Mouse (Mus musculus) stomach, embryonic 15.5 days (tissue): ENCODE measurements around the gene Pcsk1n. TPM values are rescaled to one million over a fixed set of nuclear protein-coding genes. Genes with fewer than 3 reads are reported as not detected.
"Not testable (repeated sequence)": the region's sequence is repeated elsewhere in the genome, so short reads cannot be mapped to it uniquely, and the experiment has no call there.

Source experiments
- ATAC-seq: fragments of 200-750 bp; cut with Nextera tagmentation; 2 replicates; pipeline ENCODE4 v1.8.0; 2017; ENCODE audit warnings: low read depth, moderate number of reproducible peaks, moderate TSS enrichment; ENCODE audit not compliant: insufficient read depth, low FRiP score
- H3K27ac ChIP-seq: fragments of 300-500 bp; sonication (generic); 2 replicates; pipeline ENCODE4 v1.5.1; 2015; ENCODE audit warnings: mild to moderate bottlenecking, inconsistent platforms
- H3K27me3 ChIP-seq: fragments of 300-500 bp; sonication (generic); replicated peaks from 2 replicates; pipeline ENCODE4 v1.6.1; 2015; ENCODE audit warnings: inconsistent platforms
- H3K36me3 ChIP-seq: fragments of 300-500 bp; sonication (generic); 2 replicates; pipeline ENCODE4 v1.6.1; 2015; ENCODE audit warnings: inconsistent platforms
- H3K4me1 ChIP-seq: fragments of 300-500 bp; sonication (generic); 2 replicates; pipeline ENCODE4 v1.6.1; 2015; ENCODE audit warnings: inconsistent platforms
- H3K4me2 ChIP-seq: fragments of 300-500 bp; sonication (generic); 2 replicates; pipeline ENCODE4 v1.6.1; 2015; ENCODE audit warnings: mild to moderate bottlenecking, inconsistent platforms
- H3K4me3 ChIP-seq: fragments of 300-500 bp; sonication (generic); replicated peaks from 2 replicates; pipeline ENCODE4 v1.5.1; 2015; ENCODE audit warnings: inconsistent platforms
- H3K9ac ChIP-seq: fragments of 300-500 bp; sonication (generic); 2 replicates; pipeline ENCODE4 v1.6.1; 2015; ENCODE audit warnings: inconsistent platforms
- H3K9me3 ChIP-seq: fragments of 300-500 bp; sonication (generic); 2 replicates; pipeline ENCODE4 v1.6.1; 2016; ENCODE audit warnings: inconsistent platforms
- WGBS: fragments of 180-500 bp; shearing (Covaris S2); methylation state at CpG from one replicate; pipeline ENCODE4 v1.1.7; 2015; 5-methylcytosine and 5-hydroxymethylcytosine counted together
- polyA plus RNA-seq: library from polyadenylated mRNA; unstranded; fragments of >200 nt; fragmentation: Nextera tagmentation; extraction: Ambion mirVana; gene quantifications from 2 replicates; pipeline ENCODE4 v1.2.1, GENCODE M21; 2015

Gene Pcsk1n
- polyA plus RNA-seq = 13.0 and 13.2 TPM in 2 replicates

- Histone ChIP-seq H3K36me3 (no peaks in the 10 kb centered on the region), H3K4me1 (0 out of 2 replicates have a peak, but pooled peaks cover 4% of the 10 kb centered on the region), H3K9me3 (no peaks in the 10 kb centered on the region), H3K27ac (no peak within 1 kb of the TSS), H3K4me2 (peak within 1 kb of the TSS; percentile 23; the same call in 1 of the 2 replicates), H3K27me3 (peaks cover 35% of the 10 kb centered on the region), H3K9ac (no peak within 1 kb of the TSS), H3K4me3 (0 out of 2 replicates have a peak within 1 kb of the TSS, but pooled peaks have one; percentile 5)
- no peak for ATAC-seq
- WGBS = 16% methylated on average over 39 of the region's 40 CpGs
Observed at GRCm38 (mm10) chrX:7919601-7920383, at the start of gene Pcsk1n. Gene Pcsk1n (plus strand): TSS chrX:7919822.

GRCm38 (mm10) chrX:7869826-7870225 is 49.8 kb upstream of the Pcsk1n start:
- no peaks in the 10 kb centered on the region for H3K4me1 ChIP-seq
- H3K27ac ChIP-seq = no peak overlapping the region
- H3K9ac ChIP-seq = no peak overlapping the region
- H3K4me2 ChIP-seq = no peak overlapping the region
- H3K27me3 ChIP-seq = no peaks in the 10 kb centered on the region
- no peak overlapping the region for H3K4me3 ChIP-seq
- WGBS = 49% methylated on average over 3 of the region's 3 CpGs
- H3K9me3 ChIP-seq = no peaks in the 10 kb centered on the region
- ATAC-seq = no peak
- H3K36me3 ChIP-seq = peaks cover 16% of the 10 kb centered on the region; the same call in 1 of the 2 replicates

- 6% methylated on average over 38 of the region's 38 CpGs for WGBS
- Histone ChIP-seq H3K27me3 (no peaks in the 10 kb centered on the region), H3K9me3 (no peaks in the 10 kb centered on the region), H3K27ac (no peak within 1 kb of the TSS), H3K4me2 (peak within 1 kb of the TSS; percentile 81), H3K4me1 (no peaks in the 10 kb centered on the region), H3K36me3 (peaks cover 9% of the 10 kb centered on the region; the same call in 1 of the 2 replicates), H3K9ac (peak within 1 kb of the TSS; percentile 4; the same call in 1 of the 2 replicates), H3K4me3 (peak within 1 kb of the TSS; percentile 46)
- ATAC-seq = peak; percentile 90
Observed at GRCm38 (mm10) chrX:7878007-7878419, 41.6 kb upstream of the Pcsk1n start, which contains the start of gene Pim2. Gene Pim2 (plus strand): TSS chrX:7878262.

GRCm38 (mm10) chrX:7878495-7878894 is 41.1 kb upstream of the Pcsk1n start:
- 26% methylated on average over 21 of the region's 21 CpGs for WGBS
- ATAC-seq = peak; percentile 16
- Histone ChIP-seq H3K27ac (no peak overlapping the region), H3K4me3 (peak overlapping the region; percentile 46), H3K9me3 (no peaks in the 10 kb centered on the region), H3K9ac (no peak overlapping the region), H3K4me1 (no peaks in the 10 kb centered on the region), H3K36me3 (0 out of 2 replicates have a peak, but pooled peaks cover 6% of the 10 kb centered on the region), H3K4me2 (peak overlapping the region; percentile 81), H3K27me3 (no peaks in the 10 kb centered on the region)

GRCm38 (mm10) chrX:7879819-7880218 is 39.8 kb upstream of the Pcsk1n start:
- Histone ChIP-seq H3K9ac (no peak overlapping the region), H3K27ac (no peak overlapping the region), H3K9me3 (no peaks in the 10 kb centered on the region), H3K4me3 (no peak overlapping the region; the same call in 1 of the 2 replicates), H3K27me3 (no peaks in the 10 kb centered on the region), H3K4me2 (peak overlapping the region; percentile 81), H3K36me3 (0 out of 2 replicates have a peak, but pooled peaks cover 2% of the 10 kb centered on the region), H3K4me1 (no peaks in the 10 kb centered on the region; the same call in 1 of the 2 replicates)
- no peak for ATAC-seq
- WGBS = 18% methylated on average over 11 of the region's 11 CpGs

- H3K27ac ChIP-seq = peak within 1 kb of the TSS; percentile 83
- no peaks in the 10 kb centered on the region; the same call in 1 of the 2 replicates for H3K4me1 ChIP-seq
- peak within 1 kb of the TSS; percentile 19; the same call in 1 of the 2 replicates for H3K9ac ChIP-seq
- H3K36me3 ChIP-seq = no peaks in the 10 kb centered on the region
- peak within 1 kb of the TSS; percentile 62 for H3K4me3 ChIP-seq
- H3K9me3 ChIP-seq = no peaks in the 10 kb centered on the region
- peak; percentile 93 for ATAC-seq
- H3K4me2 ChIP-seq = peak within 1 kb of the TSS; percentile 57
- H3K27me3 ChIP-seq = no peaks in the 10 kb centered on the region
- WGBS = 12% methylated on average over 49 of the region's 49 CpGs
Observed at GRCm38 (mm10) chrX:7883841-7884567, 35.6 kb upstream of the Pcsk1n start, which contains the start of gene Slc35a2. Gene Slc35a2 (plus strand): TSS chrX:7884028.

GRCm38 (mm10) chrX:7898211-7898610 is 21.4 kb upstream of the Pcsk1n start:
- Histone ChIP-seq H3K9me3 (no peaks in the 10 kb centered on the region), H3K27ac (no peak overlapping the region), H3K9ac (no peak overlapping the region), H3K27me3 (no peaks in the 10 kb centered on the region), H3K4me2 (peak overlapping the region; percentile 47), H3K4me1 (no peaks in the 10 kb centered on the region), H3K4me3 (peak overlapping the region; percentile 56), H3K36me3 (no peaks in the 10 kb centered on the region)
- 25% methylated on average over 13 of the region's 13 CpGs for WGBS
- no peak for ATAC-seq

GRCm38 (mm10) chrX:7898880-7899874 is 20.4 kb upstream of the Pcsk1n start, which contains the start of the genes Pqbp1 and Timm17b:
Gene Pqbp1 (minus strand): TSS chrX:7899269.
Gene Timm17b (plus strand): TSS chrX:7899357.
- no peaks in the 10 kb centered on the region for H3K4me1 ChIP-seq
- H3K27me3 ChIP-seq = no peaks in the 10 kb centered on the region
- H3K9ac ChIP-seq = peak within 1 kb of the TSS; percentile 33
- 20% methylated on average over 60 of the region's 62 CpGs for WGBS
- peak within 1 kb of the TSS; percentile 56 for H3K4me3 ChIP-seq
- H3K4me2 ChIP-seq = peak within 1 kb of the TSS; percentile 49
- no peaks in the 10 kb centered on the region for H3K9me3 ChIP-seq
- no peaks in the 10 kb centered on the region for H3K36me3 ChIP-seq
- ATAC-seq = peak; percentile 99
- peak within 1 kb of the TSS; percentile 87 for H3K27ac ChIP-seq

GRCm38 (mm10) chrX:7904441-7904840 is 15.2 kb upstream of the Pcsk1n start:
- no peaks in the 10 kb centered on the region for H3K9me3 ChIP-seq
- WGBS = 90% methylated on average over 5 of the region's 5 CpGs
- H3K9ac ChIP-seq = no peak overlapping the region
- H3K4me2 ChIP-seq = no peak overlapping the region
- H3K4me3 ChIP-seq = no peak overlapping the region
- H3K27me3 ChIP-seq = no peaks in the 10 kb centered on the region
- no peaks in the 10 kb centered on the region for H3K36me3 ChIP-seq
- H3K27ac ChIP-seq = no peak overlapping the region
- no peak for ATAC-seq
- H3K4me1 ChIP-seq = no peaks in the 10 kb centered on the region

- Histone ChIP-seq H3K4me2 (no peak within 1 kb of the TSS), H3K36me3 (no peaks in the 10 kb centered on the region), H3K9me3 (no peaks in the 10 kb centered on the region), H3K4me1 (no peaks in the 10 kb centered on the region), H3K27me3 (no peaks in the 10 kb centered on the region), H3K9ac (no peak within 1 kb of the TSS), H3K4me3 (no peak within 1 kb of the TSS), H3K27ac (no peak within 1 kb of the TSS)
- no peak for ATAC-seq
- 87% methylated on average over 5 of the region's 5 CpGs for WGBS
Observed at GRCm38 (mm10) chrX:7907735-7908134, 11.9 kb upstream of the Pcsk1n start, which contains the start of gene Gm10491. Gene Gm10491 (minus strand): TSS chrX:7907835.

GRCm38 (mm10) chrX:7909242-7909641 is 10.4 kb upstream of the Pcsk1n start, which contains the start of gene Gm10490:
Gene Gm10490 (plus strand): TSS chrX:7909542.
- not testable (repeated sequence) for ATAC-seq, H3K27ac ChIP-seq, H3K9me3 ChIP-seq, H3K9ac ChIP-seq, H3K36me3 ChIP-seq, H3K27me3 ChIP-seq, H3K4me2 ChIP-seq, H3K4me3 ChIP-seq, H3K4me1 ChIP-seq
- WGBS = 82% methylated on average over 4 of the region's 4 CpGs
